Mouse (Mus musculus): ENCODE measurements around the gene Ldhd. TPM values are rescaled to one million over a fixed set of nuclear protein-coding genes. Genes with fewer than 3 reads are reported as not detected.

Ldhd gene
- total and polyA plus RNA-seq, 3 experiments: 0.08 TPM; not detected in 2

DNA sequence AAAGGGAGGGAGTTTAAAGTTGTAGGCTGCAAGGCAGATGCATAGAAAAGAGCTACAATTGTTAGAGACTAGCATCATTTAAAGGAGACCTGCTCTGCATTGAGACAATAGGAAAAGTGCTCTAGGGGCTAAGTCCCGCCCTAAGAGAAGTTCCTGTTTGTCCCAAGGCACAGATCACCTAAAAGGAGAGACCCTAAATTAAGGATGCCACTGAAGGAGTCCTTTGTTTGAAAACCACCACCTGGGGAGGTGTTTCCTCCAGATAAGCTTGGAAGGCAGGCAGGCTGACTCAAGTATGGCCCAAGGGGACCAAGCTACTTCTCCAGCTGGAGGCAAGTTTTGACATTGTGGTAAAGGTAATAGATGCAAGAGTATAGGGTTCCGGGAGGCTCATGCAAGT is 18.7 kb upstream of the Ldhd start:
- no peaks in the 10 kb centered on the region for H3K9me3 ChIP-seq (replicated peaks; ENCODE audit: low read length)
- no peaks in the 10 kb centered on the region for H3K27me3 ChIP-seq (replicated peaks)
- no peak overlapping the region for H3K4me2 ChIP-seq (ENCODE audit: insufficient read depth, low read depth, poor library complexity, severe bottlenecking)
- no peak overlapping the region for H3K9ac ChIP-seq (ENCODE audit: insufficient read depth, low read depth)
- H3K4me3 ChIP-seq (replicated peaks in 1 of 3; ENCODE audit: low read depth in 2 of 3, low read length in 2 of 3, poor library complexity in 1 of 3): no peak overlapping the region
- H3K4me1 ChIP-seq (ENCODE audit: control insufficient read depth in 1 of 2, insufficient read depth in 2 of 2): peaks cover 0 to 30% of the 10 kb centered on the region in 2 experiments; a peak in 3 of 4 replicates
- peaks cover 0 to 4% of the 10 kb centered on the region in 2 experiments for H3K36me3 ChIP-seq (replicated peaks in 1 of 2; ENCODE audit: control insufficient read depth in 1 of 2, insufficient read depth in 1 of 2, low read length in 1 of 2)
- no peak for DNase-seq (ENCODE audit: extremely low read depth)
- TF ChIP-seq IRF4 (IDR thresholded peaks at IDR 0.05; ENCODE audit: low read depth, low read length) (no peak), MXI1 (IDR thresholded peaks at IDR 0.05; ENCODE audit: low read depth, low read length) (no peak), USF2 (conservative IDR thresholded peaks at IDR 0.05; ENCODE audit: low read depth, low read length) (no peak), TBP (conservative IDR thresholded peaks at IDR 0.05; ENCODE audit: low read depth, low read length) (no peak), KAT2A (IDR thresholded peaks at IDR 0.05; ENCODE audit: insufficient replicate concordance, low read length) (no peak), GABPA (IDR thresholded peaks at IDR 0.05; ENCODE audit: insufficient replicate concordance, low read depth, low read length) (no peak), EP300 (IDR thresholded peaks at IDR 0.05; ENCODE audit: low read length) (no peak), JUND (conservative IDR thresholded peaks at IDR 0.05; ENCODE audit: low read depth, low read length) (no peak), POLR2AphosphoS2 (IDR thresholded peaks at IDR 0.05; ENCODE audit: low read depth, low read length) (no peak), ZNF384 (IDR thresholded peaks at IDR 0.05; ENCODE audit: low read depth, low read length) (no peak), SMC3 (IDR thresholded peaks at IDR 0.05; ENCODE audit: low read depth, low read length) (no peak), ZKSCAN1 (IDR thresholded peaks at IDR 0.05; ENCODE audit: borderline replicate concordance, low read depth, low read length) (no peak), ZC3H11A (IDR thresholded peaks at IDR 0.05; ENCODE audit: low read depth, low read length) (no peak), TCF12 (IDR thresholded peaks at IDR 0.05; ENCODE audit: low read depth, low read length) (no peak), NELFE (IDR thresholded peaks at IDR 0.05; ENCODE audit: low read depth, low read length) (no peak), PAX5 (IDR thresholded peaks at IDR 0.05; ENCODE audit: low read length) (no peak), JUN (IDR thresholded peaks at IDR 0.05; ENCODE audit: insufficient read depth, low read depth, low read length) (no peak)
- dilution Hi-C loops (cut with MboI; ENCODE audit: extremely low pct_ligation_motif_present, extremely low pct_unique_long_range_greater_than_20kb, low sequenced_read_pairs): no loop called here
- in situ Hi-C loops (cut with MboI; ENCODE audit: low pct_ligation_motif_present, low pct_unique_long_range_greater_than_20kb, low sequenced_read_pairs): no loop called here
- H3K79me2 ChIP-seq (replicated peaks; ENCODE audit: control insufficient read depth, extremely low read depth, insufficient read depth, poor library complexity, severe bottlenecking): peaks cover 6% of the 10 kb centered on the region
- H3K27ac ChIP-seq (ENCODE audit: insufficient read depth, low read depth): no peak overlapping the region

DNA sequence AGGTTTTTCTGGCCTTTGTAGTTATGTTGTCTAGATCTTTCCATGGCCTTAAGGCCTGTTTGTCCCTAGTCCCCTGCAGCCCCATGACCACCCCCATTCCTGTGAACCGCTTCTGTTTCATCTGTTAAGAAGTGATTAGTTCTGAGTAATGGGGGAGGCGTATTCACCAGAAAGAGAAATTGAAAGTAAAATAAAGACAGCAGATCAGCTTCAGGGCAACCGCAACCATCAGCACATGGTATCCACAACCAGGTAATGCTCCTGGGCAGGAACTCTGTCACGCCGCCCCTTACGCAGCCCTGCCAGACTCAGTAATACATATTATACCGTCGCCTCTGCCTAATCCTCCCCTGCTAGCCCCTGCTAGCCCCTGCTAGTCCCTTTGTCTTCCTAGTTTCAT is 15.5 kb upstream of the Ldhd start:
- DNase-seq (ENCODE audit: extremely low read depth): no peak
- peaks cover 0 to 4% of the 10 kb centered on the region in 2 experiments for H3K36me3 ChIP-seq (replicated peaks in 1 of 2; ENCODE audit: control insufficient read depth in 1 of 2, insufficient read depth in 1 of 2, low read length in 1 of 2)
- no peak overlapping the region for H3K4me2 ChIP-seq (ENCODE audit: insufficient read depth, low read depth, poor library complexity, severe bottlenecking)
- no peak overlapping the region for H3K27ac ChIP-seq (ENCODE audit: insufficient read depth, low read depth)
- no peak overlapping the region for H3K9ac ChIP-seq (ENCODE audit: insufficient read depth, low read depth)
- H3K9me3 ChIP-seq (replicated peaks; ENCODE audit: low read length): no peaks in the 10 kb centered on the region
- TF ChIP-seq MAX (IDR thresholded peaks at IDR 0.05; ENCODE audit: low read length): no peak
- no peak for TF ChIP-seq ZMIZ1 (IDR thresholded peaks at IDR 0.05; ENCODE audit: low read depth, low read length)
- TF ChIP-seq ZKSCAN1 (IDR thresholded peaks at IDR 0.05; ENCODE audit: borderline replicate concordance, low read depth, low read length): no peak
- no peak for TF ChIP-seq MAZ (IDR thresholded peaks at IDR 0.05; ENCODE audit: low read depth, low read length)
- no peak for TF ChIP-seq NRF1 (IDR thresholded peaks at IDR 0.05; ENCODE audit: low read depth, low read length)
- no peak for TF ChIP-seq UBTF (IDR thresholded peaks at IDR 0.05; ENCODE audit: low read depth, low read length)
- no peak for TF ChIP-seq ETS1 (conservative IDR thresholded peaks at IDR 0.05; ENCODE audit: low read depth, low read length)
- no peak for TF ChIP-seq ZNF384 (IDR thresholded peaks at IDR 0.05; ENCODE audit: low read depth, low read length)
- no peak for TF ChIP-seq GABPA (IDR thresholded peaks at IDR 0.05; ENCODE audit: insufficient replicate concordance, low read depth, low read length)
- TF ChIP-seq CHD2 (IDR thresholded peaks at IDR 0.05; ENCODE audit: low read length): no peak
- TF ChIP-seq MXI1 (IDR thresholded peaks at IDR 0.05; ENCODE audit: low read depth, low read length): no peak
- TF ChIP-seq USF2 (conservative IDR thresholded peaks at IDR 0.05; ENCODE audit: low read depth, low read length): no peak
- TF ChIP-seq TCF12 (IDR thresholded peaks at IDR 0.05; ENCODE audit: low read depth, low read length): no peak
- no peak for TF ChIP-seq SMC3 (IDR thresholded peaks at IDR 0.05; ENCODE audit: low read depth, low read length)
- TF ChIP-seq IRF4 (IDR thresholded peaks at IDR 0.05; ENCODE audit: low read depth, low read length): no peak
- TF ChIP-seq POLR2A (IDR thresholded peaks at IDR 0.05; ENCODE audit: low read depth, low read length): no peak
- TF ChIP-seq USF1 (IDR thresholded peaks at IDR 0.05; ENCODE audit: low read depth, low read length): no peak
- no peaks in the 10 kb centered on the region for H3K27me3 ChIP-seq (replicated peaks)
- peaks cover 0 to 31% of the 10 kb centered on the region in 2 experiments; a peak in 3 of 4 replicates for H3K4me1 ChIP-seq (ENCODE audit: control insufficient read depth in 1 of 2, insufficient read depth in 2 of 2)
- dilution Hi-C loops (cut with MboI; ENCODE audit: extremely low pct_ligation_motif_present, extremely low pct_unique_long_range_greater_than_20kb, low sequenced_read_pairs): no loop called here
- H3K4me3 ChIP-seq (replicated peaks in 1 of 3; ENCODE audit: low read depth in 2 of 3, low read length in 2 of 3, poor library complexity in 1 of 3): no peak overlapping the region
- H3K79me2 ChIP-seq (replicated peaks; ENCODE audit: control insufficient read depth, extremely low read depth, insufficient read depth, poor library complexity, severe bottlenecking): peaks cover 6% of the 10 kb centered on the region
- in situ Hi-C loops (cut with MboI; ENCODE audit: low pct_ligation_motif_present, low pct_unique_long_range_greater_than_20kb, low sequenced_read_pairs): no loop called here

Data from CH12.LX (cell line).